Mouse (Mus musculus) lung, postnatal 0 days (tissue): Measurements from ENCODE around the gene Prlh. TPM values are rescaled to one million over a fixed set of nuclear protein-coding genes. Genes with fewer than 3 reads are reported as not detected.

Experiments
- ATAC-seq: fragments of 200-750 bp; cut with Nextera tagmentation; 2 replicates; pipeline ENCODE4 v1.8.0; 2017; ENCODE audit warnings: moderate library complexity
- DNase-seq: peaks from one replicate; pipeline ENCODE4 v3.0.0-alpha.2; 2016; ENCODE audit warnings: low spot score
- H3K27ac ChIP-seq: fragments of 300-500 bp; sonication (generic); 2 replicates; pipeline ENCODE4 v1.5.1; 2014; ENCODE audit warnings: antibody characterized with exemption, mild to moderate bottlenecking, low read length, mixed read lengths
- H3K27me3 ChIP-seq: fragments of 300-500 bp; sonication (generic); replicated peaks from 2 replicates; pipeline ENCODE4 v1.6.1; 2014; ENCODE audit warnings: low read length, mixed read lengths; ENCODE audit not compliant: insufficient read depth
- H3K36me3 ChIP-seq: fragments of 300-500 bp; sonication (generic); 2 replicates; pipeline ENCODE4 v1.6.1; 2014; ENCODE audit warnings: low read length, mixed read lengths; ENCODE audit not compliant: insufficient read depth
- H3K4me1 ChIP-seq: fragments of 300-500 bp; sonication (generic); 2 replicates; pipeline ENCODE4 v1.6.1; 2014; ENCODE audit warnings: antibody characterized with exemption, low read depth, low read length, mixed read lengths; ENCODE audit not compliant: insufficient read depth
- H3K4me2 ChIP-seq: fragments of 300-500 bp; sonication (generic); replicated peaks from 2 replicates; pipeline ENCODE4 v1.6.1; 2014; ENCODE audit warnings: low read depth, mild to moderate bottlenecking, low read length, moderate library complexity, mixed read lengths
- H3K4me3 ChIP-seq: fragments of 300-500 bp; sonication (generic); 2 replicates; pipeline ENCODE4 v1.5.1; 2014; ENCODE audit warnings: low read depth, low read length
- H3K9ac ChIP-seq: fragments of 300-500 bp; sonication (generic); replicated peaks from 2 replicates; pipeline ENCODE4 v1.6.1; 2014; ENCODE audit warnings: low read depth, mild to moderate bottlenecking
- H3K9me3 ChIP-seq: fragments of 300-500 bp; sonication (generic); 2 replicates; pipeline ENCODE4 v1.6.1; 2016; ENCODE audit warnings: low read length, mixed read lengths
- CTCF ChIP-seq: IDR thresholded peaks from 2 replicates; pipeline ENCODE4 v1.5.1; 2016; ENCODE audit warnings: antibody characterized with exemption, mild to moderate bottlenecking
- EP300 ChIP-seq: IDR thresholded peaks from 2 replicates; pipeline ENCODE4 v1.6.1; 2016; ENCODE audit warnings: antibody characterized with exemption, mild to moderate bottlenecking, control low read depth
- WGBS: fragments of 180-500 bp; shearing (Covaris S2); extraction: QIAGEN DNeasy Blood & Tissue Kit; methylation state at CpG from one replicate; pipeline ENCODE4 v1.1.7; 2014; 5-methylcytosine and 5-hydroxymethylcytosine counted together
- polyA plus RNA-seq: library from polyadenylated mRNA; unstranded; fragments of >200 nt; fragmentation: Nextera tagmentation; extraction: Ambion mirVana; gene quantifications from 2 replicates; pipeline ENCODE4 v1.2.1, GENCODE M21; 2015

Prlh gene
- polyA plus RNA-seq, 1 experiment from 2014 or later = not detected

GRCm38 (mm10) chr1:90927308-90927707 is 25.6 kb upstream of the Prlh start:
- TF ChIP-seq CTCF (no peak), EP300 (no peak)
- peaks cover 12% of the 10 kb centered on the region for H3K4me1 ChIP-seq
- H3K9me3 ChIP-seq = no peaks in the 10 kb centered on the region
- no peaks in the 10 kb centered on the region for H3K36me3 ChIP-seq
- 25% methylated on average over 15 of the region's 15 CpGs for WGBS
- DNase-seq (peak; percentile 90), ATAC-seq (peak; percentile 88)
- no peak overlapping the region for H3K9ac ChIP-seq
- 0 out of 2 replicates have a peak overlapping the region, but pooled peaks have one; percentile 47 for H3K27ac ChIP-seq
- no peaks in the 10 kb centered on the region for H3K27me3 ChIP-seq
- peak overlapping the region; percentile 46; the same call in 1 of the 2 replicates for H3K4me2 ChIP-seq
- H3K4me3 ChIP-seq = no peak overlapping the region

GRCm38 (mm10) chr1:90927929-90928574 is 24.9 kb upstream of the Prlh start:
- Histone ChIP-seq H3K27me3 (no peaks in the 10 kb centered on the region), H3K4me3 (no peak overlapping the region), H3K4me1 (peaks cover 12% of the 10 kb centered on the region), H3K36me3 (no peaks in the 10 kb centered on the region), H3K9me3 (no peaks in the 10 kb centered on the region), H3K4me2 (peak overlapping the region; percentile 46), H3K27ac (peak overlapping the region; percentile 43; the same call in 1 of the 2 replicates), H3K9ac (no peak overlapping the region)
- no peak for DNase-seq
- peak; percentile 56 for ATAC-seq
- WGBS = 2% methylated on average over 23 of the region's 23 CpGs
- TF ChIP-seq EP300 = no peak
- peak; percentile 4; the same call in 1 of the 2 replicates for TF ChIP-seq CTCF

- DNase-seq (peak; percentile 87), ATAC-seq (peak; percentile 67)
Observed at GRCm38 (mm10) chr1:90928575-90928934, 24.4 kb upstream of the Prlh start.

DNA sequence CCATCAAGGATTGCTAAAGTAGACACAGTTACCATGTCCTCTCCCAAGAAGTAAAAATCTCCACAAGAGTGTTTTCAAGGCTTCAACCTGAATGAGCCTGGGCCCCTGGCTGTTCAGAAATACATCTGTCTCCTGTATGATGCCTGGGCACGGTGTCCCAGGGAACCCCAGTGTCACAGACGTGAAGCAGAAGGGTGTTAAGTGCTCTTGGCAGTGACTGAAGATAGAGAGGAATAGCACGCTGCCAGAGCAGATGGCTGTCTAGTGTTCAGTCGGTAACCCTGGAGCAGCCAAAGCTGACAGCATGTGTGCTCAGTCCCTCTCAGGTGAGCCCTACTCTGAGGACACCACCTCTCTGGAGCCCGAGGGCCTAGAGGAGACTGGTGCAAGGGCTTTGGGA is 19.9 kb upstream of the Prlh start:
- H3K27ac ChIP-seq = no peak overlapping the region
- no peak for ATAC-seq
- no peak overlapping the region for H3K9ac ChIP-seq
- no peaks in the 10 kb centered on the region for H3K27me3 ChIP-seq
- DNase-seq = no peak
- H3K4me3 ChIP-seq = no peak overlapping the region
- no peak overlapping the region for H3K4me2 ChIP-seq
- TF ChIP-seq CTCF = no peak
- no peaks in the 10 kb centered on the region for H3K9me3 ChIP-seq
- WGBS = 58% methylated on average over 5 of the region's 5 CpGs
- no peaks in the 10 kb centered on the region for H3K36me3 ChIP-seq
- H3K4me1 ChIP-seq = peaks cover 3% of the 10 kb centered on the region

More at GRCm38 (mm10) chr1:90928575-90928934, 24.4 kb upstream of the Prlh start:
- Histone ChIP-seq H3K36me3 (no peaks in the 10 kb centered on the region), H3K4me1 (peaks cover 12% of the 10 kb centered on the region), H3K27ac (no peak overlapping the region), H3K4me2 (peak overlapping the region; percentile 46), H3K4me3 (no peak overlapping the region), H3K27me3 (no peaks in the 10 kb centered on the region), H3K9me3 (no peaks in the 10 kb centered on the region), H3K9ac (no peak overlapping the region)
- TF ChIP-seq EP300 (peak; percentile 37; the same call in 1 of the 2 replicates), CTCF (peak; percentile 95)
- WGBS = 4% methylated on average over 6 of the region's 6 CpGs

GRCm38 (mm10) chr1:90936990-90937389 is 15.9 kb upstream of the Prlh start:
- Histone ChIP-seq H3K4me3 (no peak overlapping the region), H3K4me2 (no peak overlapping the region), H3K4me1 (no peaks in the 10 kb centered on the region), H3K9ac (no peak overlapping the region), H3K27ac (no peak overlapping the region), H3K27me3 (no peaks in the 10 kb centered on the region), H3K36me3 (no peaks in the 10 kb centered on the region), H3K9me3 (no peaks in the 10 kb centered on the region)
- WGBS = 69% methylated on average over 9 of the region's 9 CpGs
- DNase-seq = no peak
- no peak for TF ChIP-seq EP300
- TF ChIP-seq CTCF = no peak
- no peak for ATAC-seq

GRCm38 (mm10) chr1:90939980-90940379 is 12.9 kb upstream of the Prlh start:
- DNase-seq (no peak), ATAC-seq (no peak)
- H3K27me3 ChIP-seq = no peaks in the 10 kb centered on the region
- WGBS = 67% methylated on average over 4 of the region's 4 CpGs
- H3K4me2 ChIP-seq = no peak overlapping the region
- H3K27ac ChIP-seq = no peak overlapping the region
- H3K4me3 ChIP-seq = no peak overlapping the region
- no peak overlapping the region for H3K9ac ChIP-seq
- TF ChIP-seq EP300 (no peak), CTCF (no peak)
- H3K36me3 ChIP-seq = no peaks in the 10 kb centered on the region
- no peaks in the 10 kb centered on the region for H3K4me1 ChIP-seq
- H3K9me3 ChIP-seq = no peaks in the 10 kb centered on the region
